Mouse (Mus musculus) heart, postnatal 14 days (tissue): ENCODE measurements around the gene Rbp7. TPM values are rescaled to one million over a fixed set of nuclear protein-coding genes. Genes with fewer than 3 reads are reported as not detected.

Experiments
- DNase-seq, 2 experiments: peaks; one replicate each; pipeline ENCODE4 v3.0.0; 2021 to 2022
- intact Hi-C: fragments of 180-260 bp; cut with DNase I; formaldehyde crosslinking; loops from one replicate; pipeline ENCODE4 v1.15.1; 2025
- total RNA-seq, 2 experiments: library from RNA; stranded (reverse); gene quantifications; 2 replicates each; pipeline ENCODE4 v1.2.3; 2021

The Rbp7 gene
- total RNA-seq, 2 experiments from 2014 or later, result 75.7 to 77.1 TPM

GRCm38 (mm10) chr4:149415651-149416169 lies 39.1 kb downstream of the Rbp7 start:
- no peak for DNase-seq
- intact Hi-C loops, result no loop called here

- no peak for DNase-seq
- intact Hi-C loops, result no loop called here
These were observed 40.5 kb downstream of the Rbp7 start for GRCm38 (mm10) chr4:149414259-149414658.

- no peak for DNase-seq
- intact Hi-C loops, result no loop called here
These were observed 45.0 kb downstream of the Rbp7 start for GRCm38 (mm10) chr4:149409759-149410158.

- intact Hi-C loops, result no loop called here
These were observed 46.4 kb downstream of the Rbp7 start for GRCm38 (mm10) chr4:149408331-149408730.

GRCm38 (mm10) chr4:149407461-149407860 lies 47.3 kb downstream of the Rbp7 start:
- DNase-seq, result no peak
- intact Hi-C loops, result no loop called here

More at GRCm38 (mm10) chr4:149408331-149408730, 46.4 kb downstream of the Rbp7 start:
- no peak for DNase-seq

- no peak for DNase-seq
- intact Hi-C loops, result no loop called here
These were observed 48.9 kb downstream of the Rbp7 start for GRCm38 (mm10) chr4:149405713-149406443.

- intact Hi-C loops, result no loop called here
These were observed 49.9 kb downstream of the Rbp7 start for GRCm38 (mm10) chr4:149404640-149405465.

GRCm38 (mm10) chr4:149403037-149403436 lies 51.7 kb downstream of the Rbp7 start:
- no peak for DNase-seq
- intact Hi-C loops, result no loop called here

More at GRCm38 (mm10) chr4:149404640-149405465, 49.9 kb downstream of the Rbp7 start:
- DNase-seq, result no peak

GRCm38 (mm10) chr4:149401591-149401982 lies 53.2 kb downstream of the Rbp7 start:
- intact Hi-C loops, result no loop called here
- DNase-seq, result peak in 1 of 2 experiments; percentile 43

- intact Hi-C loops, result no loop called here
These were observed 53.7 kb downstream of the Rbp7 start for GRCm38 (mm10) chr4:149400878-149401590.

More at GRCm38 (mm10) chr4:149400878-149401590, 53.7 kb downstream of the Rbp7 start:
- DNase-seq, result no peak

Other genes with a start within 250 kb of the Rbp7 start
- gene Kif1b, start 147.3 kb downstream of the Rbp7 start, total RNA-seq, result 100 to 1,000 TPM; 134 to 138 TPM
- gene Ube4b, start 28.2 kb downstream of the Rbp7 start, total RNA-seq, result 10 to 100 TPM; 46.3 to 58.6 TPM
- gene Tmem274, start 22.4 kb upstream of the Rbp7 start, total RNA-seq, result not detected
- gene Nmnat1, start 30.2 kb upstream of the Rbp7 start, total RNA-seq, result 10 to 100 TPM; 20.8 to 23.4 TPM
- gene Lzic, start 30.3 kb upstream of the Rbp7 start, total RNA-seq, result 10 to 100 TPM; 55.4 to 55.8 TPM
- 10 to 100 TPM; 42.9 to 44.5 TPM for gene Ctnnbip1, start 63.3 kb upstream of the Rbp7 start, total RNA-seq
- gene Clstn1, start 131.5 kb upstream of the Rbp7 start, total RNA-seq, result 10 to 100 TPM; 76.7 to 82.1 TPM
- gene Pik3cd, start 247.6 kb upstream of the Rbp7 start, total RNA-seq, result 1 to 10 TPM; 4.8 to 5.5 TPM